ENCODE assay signal across 8 mouse cellular contexts in the genomic region with DNA sequence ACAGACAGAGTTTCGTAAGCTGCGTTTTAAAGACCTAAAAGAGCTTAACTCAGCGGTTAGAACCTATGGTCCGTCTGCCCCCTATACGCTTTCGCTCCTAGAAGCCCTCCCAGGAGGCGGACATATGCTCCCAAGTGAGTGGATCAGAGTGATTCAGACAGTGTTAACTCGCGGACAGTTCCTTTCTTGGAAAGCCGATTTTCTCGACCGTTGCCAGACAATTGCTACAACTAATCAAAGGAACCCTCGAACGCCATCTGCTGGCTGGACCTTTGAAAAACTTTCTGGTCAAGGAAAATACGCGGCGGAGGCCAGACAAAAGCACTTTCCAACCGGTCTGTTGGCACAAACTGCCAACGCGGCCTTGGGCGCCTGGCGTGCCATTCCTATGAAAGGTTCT. TPM values are rescaled to one million over a fixed set of nuclear protein-coding genes. Genes with fewer than 3 reads are reported as not detected.
DNase-seq lines count a peak whose midpoint lies in the region; ATAC-seq and TF ChIP-seq lines count a peak whose summit lies in the region.

No protein-coding gene starts in this region.

- peak overlapping the region; percentile 51 for H3K27ac ChIP-seq in heart, embryonic 13.5 days (replicated peaks)
- peak overlapping the region; percentile 79 for H3K27ac ChIP-seq in kidney, postnatal 0 days
- peak overlapping the region; percentile 50; the same call in 1 of the 2 replicates for H3K27ac ChIP-seq in liver, adult 2 months (replicated peaks; ENCODE audit: insufficient read depth, low read depth, low read length)

- WGBS in heart, embryonic 13.5 days = under 1% methylated on average over 22 of the region's 22 CpGs
- under 1% methylated on average over 22 of the region's 22 CpGs for WGBS in kidney, postnatal 0 days
- WGBS in liver, adult 2 months = under 1% methylated on average over 22 of the region's 22 CpGs

- H3K36me3 ChIP-seq in heart, embryonic 13.5 days = no peaks in the 10 kb centered on the region
- no peaks in the 10 kb centered on the region for H3K36me3 ChIP-seq in kidney, postnatal 0 days (ENCODE audit: insufficient read depth, low read length)
- H3K36me3 ChIP-seq in liver, adult 2 months (ENCODE audit: control insufficient read depth, insufficient read depth, low read length) = no peaks in the 10 kb centered on the region
- no peaks in the 10 kb centered on the region for H3K36me3 ChIP-seq in splenic B cell, adult 2 months (ENCODE audit: control insufficient read depth, insufficient read depth, low read length, poor library complexity, severe bottlenecking)

- TF ChIP-seq POLR2A in liver, adult 2 months (IDR thresholded peaks at IDR 0.05; ENCODE audit: extremely low read depth, insufficient read depth, low read length) = no peak

- peaks cover 14% of the 10 kb centered on the region for H3K4me1 ChIP-seq in heart, embryonic 13.5 days
- H3K4me1 ChIP-seq in kidney, postnatal 0 days (replicated peaks; ENCODE audit: insufficient read depth, low read length) = no peaks in the 10 kb centered on the region
- peaks cover 2% of the 10 kb centered on the region; the same call in 1 of the 2 replicates for H3K4me1 ChIP-seq in liver, adult 2 months (ENCODE audit: control insufficient read depth, insufficient read depth, low read length)

- H3K79me2 ChIP-seq in liver, adult 2 months (ENCODE audit: control insufficient read depth, insufficient read depth, low read length) = no peaks in the 10 kb centered on the region

- no peaks in the 10 kb centered on the region for H3K9me3 ChIP-seq in heart, embryonic 13.5 days
- H3K9me3 ChIP-seq in kidney, postnatal 0 days (replicated peaks; ENCODE audit: low read length) = no peaks in the 10 kb centered on the region

- peak overlapping the region; percentile 84 for H3K4me2 ChIP-seq in heart, embryonic 13.5 days
- H3K4me2 ChIP-seq in kidney, postnatal 0 days (ENCODE audit: low read length) = peak overlapping the region; percentile 79

- peak overlapping the region; percentile 58 for H3K4me3 ChIP-seq in heart, embryonic 13.5 days
- peak overlapping the region; percentile 47 for H3K4me3 ChIP-seq in kidney, postnatal 0 days (replicated peaks; ENCODE audit: low read depth, low read length)
- H3K4me3 ChIP-seq in liver, adult 2 months (ENCODE audit: insufficient read depth, low read depth, low read length) = peak overlapping the region; percentile 39

- H3K27me3 ChIP-seq in heart, embryonic 13.5 days (replicated peaks) = peaks cover 24% of the 10 kb centered on the region
- no peaks in the 10 kb centered on the region for H3K27me3 ChIP-seq in kidney, postnatal 0 days (ENCODE audit: insufficient read depth, low read length)
- no peaks in the 10 kb centered on the region for H3K27me3 ChIP-seq in liver, adult 2 months (ENCODE audit: control insufficient read depth, insufficient read depth, low read length)
- H3K27me3 ChIP-seq in splenic B cell, adult 2 months (ENCODE audit: control insufficient read depth, insufficient read depth, low read length, poor library complexity, severe bottlenecking) = no peaks in the 10 kb centered on the region

- H3K9ac ChIP-seq in heart, embryonic 13.5 days = peak overlapping the region; percentile 80
- peak overlapping the region; percentile 55 for H3K9ac ChIP-seq in kidney, postnatal 0 days (ENCODE audit: low read depth, low read length)
- H3K9ac ChIP-seq in liver, adult 2 months (ENCODE audit: low read depth, low read length) = peak overlapping the region; percentile 37

- peak; percentile 81 to 82 for DNase-seq in B cell, adult 2 months
- DNase-seq in c-Kit-positive CD71-negative TER-119-negative erythroid progenitor cells, embryonic 14.5 days (ENCODE audit: low read depth) = peak; percentile 65
- peak; percentile 88 for DNase-seq in fibroblast of lung, adult 2 months (ENCODE audit: low read depth)
- DNase-seq in kidney, postnatal 0 days (ENCODE audit: low spot score) = peak; percentile 97
- DNase-seq in liver, adult 2 months (ENCODE audit: extremely low read depth, low read depth, low spot score) = peak; percentile 83
- DNase-seq in splenic B cell, adult 2 months (ENCODE audit: low read depth, low spot score) = peak; percentile 84

- ATAC-seq in heart, embryonic 13.5 days (ENCODE audit: extremely low read depth, insufficient number of reproducible peaks, low FRiP score, low TSS enrichment) = peak; percentile 46
- ATAC-seq in kidney, postnatal 0 days (replicated peaks; ENCODE audit: low FRiP score, low read depth) = peak; percentile 57; the same call in 1 of the 2 replicates
- ATAC-seq in monocyte, adult 5-6 weeks (replicated peaks; ENCODE audit: insufficient number of reproducible peaks, low FRiP score, low TSS enrichment, poor library complexity, severe bottlenecking) = peak; percentile 82

- TF ChIP-seq CTCF in kidney, postnatal 0 days (IDR thresholded peaks at IDR 0.05; ENCODE audit: low read depth) = peak; percentile 87
- peak; percentile 60 for TF ChIP-seq CTCF in liver, adult 2 months (IDR thresholded peaks at IDR 0.05; ENCODE audit: low read depth, low read length)

RNA-seq across cellular contexts. Expression of gene Gm14226, which starts 1.6 kb away (rescaled TPM):
- polyA plus RNA-seq in heart, embryonic 13.5 days (2015; fragmentation: Nextera tagmentation; extraction: Ambion mirVana) = 0.37 and 0.53 TPM in 2 replicates
- 0.84 and 0.99 TPM in 2 replicates for polyA plus RNA-seq in kidney, postnatal 0 days (2015; fragmentation: Nextera tagmentation; extraction: Ambion mirVana)
- total RNA-seq in liver, adult 2 months (2014; rRNA removed) = under 0.01 TPM in 1 of 2 replicates, not detected in the other
- 0.02 TPM in 1 of 2 replicates, not detected in the other for polyA plus RNA-seq in liver, adult 2 months (2012; rRNA removed)
- not detected in 3 replicates for total RNA-seq in monocyte, adult 5-6 weeks (2017)

RNA-seq across cellular contexts. Expression of gene Ahcy, which starts 54.6 kb away (rescaled TPM):
- 47.5 and 49.4 TPM in 2 replicates for polyA plus RNA-seq in heart, embryonic 13.5 days (2015; fragmentation: Nextera tagmentation; extraction: Ambion mirVana)
- polyA plus RNA-seq in kidney, postnatal 0 days (2015; fragmentation: Nextera tagmentation; extraction: Ambion mirVana) = 47.2 and 52.1 TPM in 2 replicates
- 1,859 and 1,996 TPM in 2 replicates for total RNA-seq in liver, adult 2 months (2014; rRNA removed)
- polyA plus RNA-seq in liver, adult 2 months (2012; rRNA removed) = 1,364 and 1,580 TPM in 2 replicates
- 9.6 to 16.0 TPM (median 14.9 TPM) in 3 replicates for total RNA-seq in monocyte, adult 5-6 weeks (2017)

Comparison
In these comparisons a context has a peak if more than half of its experiments do, and no peak if none do; other contexts are left out.
1. Peak in every context shown above with its lines: DNase-seq, ATAC-seq, H3K4me3 ChIP-seq and H3K27ac ChIP-seq.
2. RNA of gene Ahcy, which starts 54.6 kb away (polyA plus RNA-seq): 1,364 to 1,580 TPM in liver, adult 2 months; 47.5 to 49.4 TPM in heart, embryonic 13.5 days and 47.2 to 52.1 TPM in kidney, postnatal 0 days; every median in the first group is over 10 times any median in the second.